Mouse (Mus musculus) B cell, adult 2 months (primary cell): Measurements from ENCODE around the gene Ss18l1.

Source experiments
- DNase-seq, 2 experiments: peaks; one replicate each; pipeline ENCODE4 v3.0.0; 2022

Ss18l1 gene

DNA sequence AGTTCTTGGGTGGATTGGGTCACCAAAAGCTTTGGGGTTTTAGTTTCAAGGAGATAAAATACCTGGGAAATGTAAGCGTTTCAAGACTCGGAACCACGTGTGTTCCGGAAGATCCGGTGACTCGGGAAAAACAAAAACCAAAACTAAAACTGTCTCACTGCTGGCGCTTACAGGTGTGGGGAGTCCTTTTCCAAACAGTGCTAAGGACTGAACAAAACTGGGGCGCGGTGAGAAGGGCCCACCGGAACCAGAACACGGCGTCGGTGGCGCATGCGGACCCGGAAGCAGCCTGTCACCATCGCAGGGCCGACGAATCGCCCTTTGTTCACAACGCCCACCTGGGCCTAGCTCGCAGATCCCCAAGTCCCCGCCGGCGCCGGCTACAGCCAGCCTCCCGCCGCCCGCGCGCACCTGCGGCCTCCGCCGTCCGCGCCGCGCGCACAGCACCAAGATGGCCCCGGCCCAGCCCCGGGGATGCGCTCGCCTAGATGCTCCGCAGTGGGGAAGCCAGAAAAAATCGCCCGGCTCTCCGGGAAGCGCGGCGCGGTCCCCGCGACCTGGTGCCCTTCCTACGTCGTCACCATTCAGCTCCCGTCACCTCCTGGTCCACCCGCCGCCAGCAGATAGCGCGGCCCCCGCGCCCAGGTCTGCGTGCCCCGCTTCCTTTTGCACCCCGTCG is 593 bp upstream of the Ss18l1 start:
- DNase-seq, result peak in 1 of 2 experiments; percentile 50

DNA sequence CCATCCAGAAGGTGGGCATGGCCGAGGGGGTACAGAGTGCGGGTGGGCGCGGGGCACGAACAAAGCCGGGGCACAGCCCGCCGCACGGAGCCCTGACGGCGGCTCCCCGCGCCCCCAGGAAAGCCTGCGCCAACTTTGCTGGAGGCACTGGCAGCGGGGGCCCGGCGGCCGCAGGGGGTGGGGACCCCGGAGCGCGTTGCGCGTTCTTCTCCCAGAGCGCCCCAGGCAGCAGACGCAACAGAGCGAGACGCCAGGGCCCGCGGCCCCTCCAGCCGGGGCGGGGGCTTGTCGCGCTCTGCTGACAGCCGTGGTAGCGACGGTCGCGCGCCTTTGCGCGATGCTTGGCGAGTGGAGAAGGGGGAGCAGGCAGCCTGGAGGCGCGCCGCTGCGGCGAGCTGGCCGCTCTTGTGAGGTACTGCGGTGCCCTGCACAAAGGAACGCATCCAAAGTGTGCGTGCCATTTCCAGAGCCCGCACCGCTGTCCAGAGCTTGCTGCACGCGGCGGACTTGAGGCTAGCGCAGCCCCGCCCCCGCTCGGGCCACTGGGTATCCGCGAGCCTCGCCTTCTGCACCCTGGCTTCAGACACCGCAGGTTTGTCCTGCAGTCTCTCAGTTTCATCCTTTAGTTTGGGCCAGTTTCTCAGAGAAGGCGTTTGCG is 678 bp downstream of the Ss18l1 start:
- peak; percentile 55 to 58 for DNase-seq

DNA sequence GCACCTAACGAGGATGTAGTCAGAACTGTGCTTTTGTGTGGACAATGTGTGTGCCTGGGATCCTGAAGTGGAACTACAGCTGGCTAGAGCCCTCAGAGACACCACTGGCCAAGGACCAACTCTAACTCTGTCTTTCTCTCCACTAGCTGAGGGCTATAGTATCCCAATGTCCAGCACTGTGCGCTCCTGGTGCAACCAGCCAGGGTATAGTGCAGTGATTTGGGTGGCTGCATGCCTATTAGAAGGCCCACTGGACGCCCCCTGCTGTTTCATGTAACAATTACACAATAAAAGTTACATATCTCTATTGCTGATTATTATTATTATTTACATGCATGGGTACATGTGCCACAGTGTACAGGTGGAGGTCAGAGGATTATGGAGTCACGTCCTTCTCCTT is 3.0 kb downstream of the Ss18l1 start:
- DNase-seq, result peak; percentile 66 to 70

DNA sequence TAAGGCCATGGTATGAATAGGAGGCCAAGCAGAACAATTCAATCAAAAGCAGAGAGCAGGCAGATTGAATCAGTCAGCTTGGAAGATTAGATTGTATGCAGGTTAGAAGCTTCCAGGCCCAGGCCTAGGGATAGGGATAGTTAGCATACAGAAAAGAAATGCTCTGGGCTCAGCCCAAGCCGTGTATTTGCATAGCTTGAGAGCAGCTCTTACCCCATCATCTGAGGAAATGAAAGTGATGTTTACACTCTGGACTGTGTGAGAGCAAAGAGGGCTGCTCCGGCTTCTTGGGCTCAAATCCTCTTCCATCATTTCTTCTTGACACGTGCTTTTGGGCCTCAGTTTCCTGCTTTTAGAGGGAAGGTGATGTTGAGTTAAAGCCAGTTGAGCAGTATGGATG is 5.3 kb downstream of the Ss18l1 start:
- no peak for DNase-seq

DNA sequence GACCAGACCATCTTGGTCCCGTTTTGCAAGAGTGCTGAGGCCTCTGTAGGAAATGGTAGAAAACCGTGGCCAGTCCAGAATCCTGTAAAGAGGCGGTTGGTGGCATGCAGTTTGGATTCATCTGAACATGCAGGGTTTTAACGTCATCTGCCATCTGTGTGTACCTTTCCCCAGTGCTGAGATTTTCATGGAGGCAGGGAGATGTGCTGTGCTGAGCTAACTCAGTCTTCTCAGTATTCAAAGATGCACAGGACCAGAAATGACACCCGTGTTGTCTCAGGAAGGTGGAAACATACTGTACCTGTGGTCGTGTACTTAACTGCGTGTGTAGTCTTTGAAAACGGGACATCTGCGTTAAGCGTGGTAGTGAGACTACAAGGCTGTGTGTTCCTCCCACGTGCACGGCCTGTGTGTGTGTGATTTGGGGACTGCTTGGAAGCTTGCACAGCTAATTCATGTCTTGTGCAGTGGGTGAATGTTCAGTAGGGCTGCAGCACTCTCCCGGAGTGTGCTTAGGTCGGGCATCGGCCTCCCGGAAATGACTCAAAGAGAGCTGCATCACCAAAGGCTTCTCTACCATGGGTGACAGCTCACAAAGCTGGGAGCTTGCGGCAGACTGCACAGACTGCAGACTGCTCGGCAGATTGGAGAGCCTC is 5.8 kb downstream of the Ss18l1 start:
- no peak for DNase-seq

DNA sequence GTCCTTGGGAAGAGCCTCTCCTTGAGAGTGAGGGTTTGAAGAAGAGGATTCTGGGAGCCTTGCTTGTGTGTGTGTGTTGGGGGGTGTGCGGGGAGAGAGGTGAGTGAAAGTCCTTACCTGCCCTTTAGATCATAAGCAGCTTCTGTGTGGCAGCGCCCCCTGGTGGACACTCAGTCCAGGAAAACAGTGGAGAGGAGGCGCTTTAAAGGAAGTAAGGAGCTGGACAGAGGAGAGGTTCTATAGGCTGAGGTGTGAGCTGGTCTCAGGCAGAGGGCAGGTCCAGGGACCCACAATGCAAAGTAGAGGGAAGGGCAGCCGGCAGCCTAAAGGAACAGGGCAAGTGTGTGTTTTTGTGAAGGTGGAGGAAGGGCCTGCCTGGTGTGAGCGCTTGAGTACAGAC is 8.7 kb downstream of the Ss18l1 start:
- peak; percentile 92 for DNase-seq

DNA sequence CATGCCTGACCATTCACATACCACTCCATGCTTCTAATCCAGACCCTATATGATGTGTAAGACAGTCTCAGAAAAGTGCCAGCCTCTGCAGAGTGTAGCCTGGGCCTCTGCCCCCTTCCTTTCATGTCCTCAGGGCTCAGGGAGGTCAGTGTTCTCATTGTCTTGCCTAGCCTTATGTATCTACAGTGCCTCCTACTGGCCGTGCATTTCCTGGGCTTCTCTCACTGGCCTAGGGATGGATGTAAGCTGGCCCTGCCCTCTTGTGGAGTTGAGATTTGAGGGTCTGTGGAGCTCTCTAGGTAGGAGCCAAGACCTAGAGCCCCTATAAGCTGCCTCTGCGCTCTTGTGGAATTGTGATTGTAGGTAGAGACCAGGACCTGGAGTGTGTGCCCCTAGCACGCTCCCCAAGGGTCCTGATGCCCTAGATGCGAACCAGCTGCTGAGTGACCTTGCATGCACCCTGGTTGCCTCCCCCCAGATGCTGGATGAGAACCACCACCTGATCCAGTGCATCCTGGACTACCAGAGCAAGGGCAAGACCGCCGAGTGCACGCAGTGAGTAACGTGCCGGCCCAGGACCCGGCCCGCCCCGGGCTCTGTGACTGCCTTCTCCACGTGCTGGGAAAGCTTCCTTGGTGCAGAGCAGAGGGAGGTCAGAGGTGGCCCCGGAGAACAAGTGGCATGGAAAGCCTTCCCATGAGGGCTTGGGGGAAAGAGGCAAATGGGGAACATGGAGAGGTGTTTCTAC is 9.9 kb downstream of the Ss18l1 start:
- DNase-seq, result peak; percentile 43 to 47

DNA sequence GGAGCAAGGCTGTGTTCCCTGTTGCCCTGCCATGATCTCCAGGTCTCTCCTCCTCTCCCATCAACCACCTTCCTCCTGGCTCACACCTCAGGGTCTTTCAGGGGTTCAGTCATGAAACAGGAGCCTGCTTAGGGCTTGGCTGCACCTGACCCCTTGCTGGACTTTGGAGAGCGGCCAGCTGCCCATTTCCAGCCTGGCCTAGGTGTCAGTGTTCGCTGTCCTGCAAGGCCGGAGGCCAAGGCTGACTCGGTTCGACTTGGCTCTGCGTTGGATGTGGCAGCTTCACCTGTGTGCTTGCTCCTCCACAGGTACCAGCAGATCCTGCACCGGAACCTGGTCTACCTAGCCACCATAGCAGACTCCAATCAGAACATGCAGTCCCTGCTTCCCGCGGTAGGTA is 10.7 kb downstream of the Ss18l1 start:
- no peak for DNase-seq

DNA sequence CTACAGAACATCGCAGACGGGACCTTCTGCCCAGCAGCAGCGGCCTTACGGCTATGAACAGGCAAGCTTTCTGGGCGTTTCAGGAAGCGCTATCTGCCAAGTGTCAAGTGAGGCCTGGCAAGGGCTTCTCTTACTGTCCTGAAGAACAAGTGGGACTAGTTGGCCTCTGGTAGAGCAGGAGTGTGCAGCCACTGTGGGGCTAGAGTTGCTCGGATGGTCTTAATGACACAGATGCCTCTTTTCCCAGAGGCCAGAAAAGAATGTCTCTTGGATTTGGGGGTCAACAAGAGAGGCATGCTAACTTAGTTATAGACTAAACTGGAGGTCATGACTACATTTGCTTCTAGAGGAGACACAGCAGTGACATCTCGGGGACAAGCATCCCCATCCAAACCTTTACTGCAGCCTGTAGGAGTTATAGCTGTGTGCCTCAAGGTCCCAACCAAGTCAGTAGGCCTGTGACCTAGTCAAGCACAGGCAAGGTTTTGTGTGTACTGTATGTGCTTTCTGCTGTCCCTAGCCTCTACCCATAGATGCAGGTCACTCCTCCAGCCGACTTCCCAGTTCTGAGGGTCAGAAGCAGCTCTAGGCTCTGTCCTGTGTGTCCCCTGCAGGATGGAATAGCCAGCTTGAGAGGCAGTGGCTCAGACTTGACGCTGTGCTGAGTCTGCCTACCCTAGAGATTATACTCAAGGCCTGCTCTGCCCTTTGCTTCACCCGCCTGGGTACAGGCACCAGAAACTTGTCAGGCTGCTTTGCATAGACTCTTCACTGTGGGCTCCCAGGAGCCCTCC is 21.2 kb downstream of the Ss18l1 start:
- DNase-seq, result no peak

DNA sequence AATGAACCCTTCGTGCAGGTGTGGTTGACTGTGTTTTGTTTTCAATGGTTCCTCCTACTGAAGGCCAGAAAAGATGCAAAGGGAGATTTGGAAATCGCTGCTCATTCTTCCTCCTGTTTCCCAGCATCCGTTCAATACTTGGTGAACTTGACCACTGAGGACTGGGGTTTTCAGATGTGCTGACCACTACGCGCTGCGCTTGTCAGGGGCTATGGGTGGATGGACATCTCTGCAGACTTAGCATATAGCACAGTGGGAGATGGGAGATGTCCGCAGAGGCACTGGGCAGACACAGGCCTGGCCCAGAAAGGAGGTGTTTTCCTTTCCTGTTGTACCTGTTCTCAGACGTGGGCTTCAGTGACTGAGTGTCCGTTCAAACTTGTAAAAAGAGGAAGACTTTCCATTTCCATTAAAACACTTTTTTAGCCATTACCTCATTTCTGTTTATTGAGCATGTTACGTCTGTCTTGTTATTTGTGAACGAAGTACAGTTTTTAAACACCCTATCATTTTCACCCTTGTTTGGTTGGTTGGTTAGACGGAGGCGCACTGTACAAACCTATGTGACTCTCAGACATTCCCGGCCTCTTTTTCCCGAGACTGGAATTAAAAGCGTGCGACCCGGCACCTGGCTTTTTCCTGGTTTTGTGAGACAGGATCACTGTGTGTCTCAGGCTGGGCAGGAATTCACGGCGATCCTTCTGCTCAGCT is 27.6 kb downstream of the Ss18l1 start:
- DNase-seq, result no peak

DNA sequence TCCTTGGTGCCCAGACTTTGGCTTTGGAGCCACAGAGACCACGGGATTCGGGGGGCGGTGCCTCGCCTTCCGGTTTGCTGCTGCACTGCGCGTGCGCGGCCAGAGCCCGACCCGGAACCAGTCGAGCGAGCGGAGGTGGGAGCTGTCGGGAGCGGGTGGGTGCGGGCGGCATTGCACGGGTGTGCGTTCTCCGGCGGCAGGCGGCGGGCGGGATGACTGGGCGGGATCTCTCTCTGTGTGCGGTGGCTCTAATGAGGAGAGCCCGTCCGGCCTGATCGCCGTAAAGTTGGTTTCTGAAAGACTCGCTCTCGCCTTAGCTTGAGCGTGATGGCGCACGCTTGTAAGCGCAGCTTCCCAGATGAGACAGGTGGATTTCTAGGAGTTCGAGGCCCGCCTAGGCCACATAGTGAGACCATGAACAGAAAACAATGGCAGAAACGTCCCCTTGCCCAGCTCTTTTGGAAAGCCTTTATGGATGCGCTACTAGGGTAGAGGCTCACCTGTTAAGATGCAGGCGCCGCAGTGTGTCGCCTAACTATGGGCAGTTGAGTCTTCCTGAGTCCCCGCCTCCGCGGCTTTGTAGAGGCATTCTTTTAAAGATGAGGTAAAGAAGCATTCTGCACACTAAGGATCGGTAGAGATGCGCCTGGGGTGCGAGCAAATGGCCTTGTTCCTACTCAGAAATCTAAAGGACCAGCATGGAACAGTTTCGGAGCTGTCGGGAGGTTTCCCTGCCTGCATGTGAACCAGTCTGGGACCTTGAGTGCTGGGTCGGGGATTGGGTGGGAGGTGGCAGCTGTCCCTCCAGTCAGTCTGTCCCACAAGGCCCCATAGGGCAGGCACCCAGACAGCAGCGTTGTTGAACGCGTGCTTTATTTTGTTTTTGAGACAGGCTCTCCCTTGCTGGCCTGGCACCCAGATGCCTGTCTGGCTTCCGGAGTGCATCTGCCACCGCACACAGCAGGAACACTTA is 28.5 kb downstream of the Ss18l1 start, which contains the start of gene Mtg2:
Mtg2 (plus strand) TSS at position 108 of the 973 bp plus-strand sequence.
- DNase-seq, result peak; percentile 91

DNA sequence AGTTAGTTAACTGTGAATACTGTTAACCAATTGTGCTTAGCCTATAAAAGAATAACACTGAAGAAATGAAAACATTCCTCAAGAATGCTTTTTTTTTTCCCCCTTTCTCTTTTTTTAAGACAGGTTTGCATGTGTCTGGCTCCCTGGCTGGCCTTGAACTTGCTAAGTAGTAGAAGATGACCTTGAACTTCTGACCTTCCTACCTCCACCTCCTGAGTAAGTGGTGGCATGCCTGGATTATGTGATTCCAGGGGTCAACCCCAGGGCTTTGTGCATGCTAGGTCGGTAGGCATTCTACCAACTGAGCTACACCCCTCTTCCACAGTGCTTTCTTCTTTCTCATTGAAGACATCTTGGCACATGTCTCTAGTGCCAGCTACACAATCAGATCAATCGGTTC is 29.4 kb downstream of the Ss18l1 start:
- DNase-seq, result no peak

DNA sequence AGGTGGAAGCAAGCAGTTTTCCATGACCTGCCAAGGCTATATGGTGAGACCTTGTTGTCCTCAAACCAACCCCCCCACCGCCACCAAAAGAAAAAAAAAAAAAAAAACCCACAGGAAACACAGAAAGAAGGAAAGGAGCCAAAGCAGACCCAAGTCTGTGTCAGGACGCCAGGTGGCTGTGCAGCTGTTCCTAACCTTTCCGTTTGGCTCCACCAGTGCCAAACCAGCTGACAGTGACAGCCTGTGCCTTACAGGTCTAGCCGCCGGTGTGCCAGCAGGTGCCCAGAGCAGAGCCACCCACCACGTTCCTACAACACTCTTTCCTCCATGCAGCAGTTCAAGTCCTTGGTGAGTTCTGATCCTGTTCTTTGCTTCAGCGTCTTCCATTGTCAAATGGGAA is 30.6 kb downstream of the Ss18l1 start:
- DNase-seq, result no peak

DNA sequence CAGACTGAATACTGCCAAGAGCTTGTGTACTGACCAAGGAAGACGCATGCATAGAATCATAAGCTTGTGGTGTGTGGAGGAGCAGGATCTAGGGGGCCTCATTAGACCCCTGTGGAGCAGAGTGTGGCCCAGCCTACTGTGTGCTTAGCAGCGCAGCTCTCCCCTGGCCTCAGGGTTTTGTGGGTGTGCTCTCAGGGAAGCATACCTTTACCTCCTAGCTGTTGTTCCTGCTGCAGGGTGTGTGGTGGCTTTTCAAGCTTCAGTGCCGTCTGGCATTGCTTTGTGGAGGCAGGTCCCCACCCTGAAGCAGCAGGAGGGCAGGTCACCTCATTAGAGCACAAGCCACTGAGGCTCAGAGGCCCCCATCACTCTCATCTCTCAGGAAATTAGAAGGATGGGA is 35.3 kb downstream of the Ss18l1 start:
- DNase-seq, result no peak

DNA sequence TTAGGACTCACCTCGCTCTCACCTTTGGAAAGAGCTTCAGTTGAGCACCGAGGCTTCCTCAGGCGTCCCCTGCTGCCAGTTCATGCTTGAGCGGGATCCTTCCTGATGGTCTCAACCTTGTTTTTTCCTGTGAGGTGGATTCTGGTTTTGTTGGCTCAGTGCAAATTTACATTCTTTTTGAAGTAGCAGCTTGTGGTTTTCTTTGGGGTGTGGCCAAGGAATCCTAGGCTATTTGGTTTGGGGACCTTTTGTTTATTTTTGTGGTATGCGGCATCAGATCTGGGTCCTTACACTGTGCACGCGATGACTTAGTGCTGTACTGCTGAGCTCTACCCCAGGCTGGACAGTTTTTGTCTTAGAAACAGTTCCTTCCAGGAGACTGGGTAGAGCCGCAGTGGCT is 38.4 kb downstream of the Ss18l1 start:
- DNase-seq, result no peak

DNA sequence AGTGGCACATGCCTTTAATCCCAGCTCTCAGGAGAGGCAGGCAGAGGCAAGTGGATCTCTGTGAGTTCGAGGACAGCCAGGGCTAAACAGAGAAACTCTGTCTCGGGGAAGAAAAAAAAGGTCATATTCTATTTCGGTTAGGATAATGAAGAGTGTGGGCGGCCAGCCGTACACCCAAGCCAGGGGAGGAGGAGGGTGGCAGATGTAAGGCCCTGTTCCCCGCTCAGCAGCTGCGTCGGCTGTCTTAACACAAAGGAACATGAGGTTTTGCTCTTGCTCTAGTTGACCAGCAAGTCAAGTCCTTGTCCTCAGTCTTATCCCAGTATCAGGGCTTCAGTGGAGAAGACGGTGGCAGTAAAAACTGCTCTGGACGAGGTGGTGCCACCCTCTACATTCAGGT is 40.8 kb downstream of the Ss18l1 start:
- DNase-seq, result no peak

DNA sequence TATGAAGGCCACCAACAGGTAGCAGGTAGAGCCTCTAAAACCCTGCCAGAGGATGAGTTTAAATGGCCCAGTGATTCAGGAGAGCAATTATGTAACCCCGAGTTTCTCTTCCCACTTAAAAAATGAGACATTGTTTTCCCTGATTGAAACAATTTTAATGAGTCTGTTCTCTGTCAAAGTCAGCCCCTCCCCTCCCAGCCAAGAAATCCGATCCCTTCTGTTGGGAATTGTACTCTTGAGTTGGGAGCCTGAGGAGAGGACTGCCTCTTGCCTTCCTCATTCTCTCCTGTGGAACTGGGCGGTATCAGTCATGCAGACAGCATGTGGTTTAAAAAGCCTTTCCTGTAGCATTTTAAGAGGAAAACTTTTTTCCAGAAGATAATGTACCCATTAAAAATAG is 42.3 kb downstream of the Ss18l1 start:
- no peak for DNase-seq

DNA sequence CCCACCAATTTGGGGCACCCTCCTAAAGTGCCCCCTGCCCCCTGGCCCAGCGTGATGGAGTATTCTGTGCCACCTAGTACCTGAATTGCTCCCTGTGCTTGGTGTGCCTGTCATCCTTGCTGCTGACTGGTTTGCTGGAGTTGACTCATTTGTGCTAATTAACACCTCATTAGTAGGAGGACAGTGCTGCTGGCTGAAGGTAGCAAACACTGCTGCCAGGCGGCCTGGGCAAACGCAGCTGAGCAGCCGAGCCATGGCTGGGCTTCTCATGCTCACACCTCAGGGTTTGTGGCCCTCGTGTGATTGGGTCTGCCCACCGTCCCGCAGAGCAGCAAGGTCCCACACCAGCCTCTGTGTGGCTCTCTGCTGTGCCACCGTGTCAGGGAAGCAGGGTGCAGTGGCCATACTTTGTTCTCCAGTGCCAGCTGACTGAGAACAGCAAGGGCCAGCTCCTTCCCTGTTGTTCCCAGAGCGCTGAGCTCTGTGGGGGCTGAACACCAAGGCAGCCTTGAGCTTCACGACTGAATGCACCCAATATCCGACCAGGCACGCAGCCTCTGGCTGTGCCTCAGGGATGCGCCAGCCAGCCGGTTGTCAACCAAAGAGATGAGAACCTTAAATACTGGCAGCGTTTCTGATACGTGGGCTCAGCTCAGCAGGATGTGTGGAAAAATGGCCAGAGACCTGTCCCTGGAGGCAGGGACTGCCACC is 43.8 kb downstream of the Ss18l1 start:
- DNase-seq, result no peak

DNA sequence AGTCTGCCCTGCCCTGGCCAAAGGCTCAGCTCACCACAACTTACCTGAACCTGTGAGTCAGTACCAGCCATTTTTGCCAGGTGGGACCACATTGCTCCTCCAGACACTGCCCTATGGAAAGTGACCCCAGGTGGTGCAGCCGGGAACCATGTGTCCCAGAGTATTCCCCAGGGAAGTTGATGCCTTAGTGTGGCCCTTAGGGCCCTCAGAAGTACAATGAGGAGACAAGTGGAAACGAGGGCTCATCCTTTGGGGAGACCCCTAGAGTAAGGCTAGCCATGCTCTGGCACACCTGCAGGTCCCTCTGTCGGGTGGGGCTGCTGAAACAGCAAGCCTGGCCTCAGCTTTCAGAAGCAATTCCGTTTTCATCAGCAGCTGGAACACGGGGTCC is 44.3 kb downstream of the Ss18l1 start:
- DNase-seq, result no peak

DNA sequence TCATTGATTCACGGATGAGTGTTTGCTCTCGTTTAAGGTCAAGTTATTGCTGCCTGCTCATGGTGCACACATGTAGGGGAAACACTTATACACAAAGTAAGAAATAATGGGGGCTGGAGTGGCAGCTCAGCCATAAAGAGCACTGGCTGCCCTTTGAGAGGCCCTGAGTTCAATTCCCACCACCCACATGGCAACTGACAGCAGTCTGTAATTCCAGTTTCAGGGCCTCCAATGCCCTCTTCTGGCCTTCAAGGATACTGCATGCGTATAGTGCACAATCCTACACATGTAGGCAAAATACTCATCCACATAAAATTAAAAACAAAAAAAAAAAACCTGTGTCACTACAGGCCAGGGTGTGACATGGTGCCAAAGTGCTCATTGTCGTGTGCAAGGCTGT is 45.2 kb downstream of the Ss18l1 start:
- no peak for DNase-seq
